Mouse (Mus musculus) macrophage (primary cell): ENCODE measurements around the gene Lmo1. TPM values are rescaled to one million over a fixed set of nuclear protein-coding genes. Genes with fewer than 3 reads are reported as not detected.

Experiments used
- H3K27ac ChIP-seq: fragments of 350-480 bp; formaldehyde crosslinking; 2 replicates; pipeline ENCODE4 v1.9.0; 2021
- H3K36me3 ChIP-seq: fragments of 350-480 bp; formaldehyde crosslinking; 2 replicates; pipeline ENCODE4 v1.9.0; 2021; ENCODE audit errors: inconsistent target
- H3K4me3 ChIP-seq: fragments of 350-480 bp; formaldehyde crosslinking; 2 replicates; pipeline ENCODE4 v1.9.0; 2021; ENCODE audit errors: inconsistent target
- H3K79me2 ChIP-seq: fragments of 350-480 bp; formaldehyde crosslinking; 2 replicates; pipeline ENCODE4 v1.9.0; 2021; ENCODE audit errors: inconsistent target
- WGBS: methylation state at CpG from one replicate; pipeline ENCODE4 v1.1.7; 2026; ENCODE audit warnings: inconsistent platforms; ENCODE audit not compliant: missing documents; 5-methylcytosine and 5-hydroxymethylcytosine counted together
- polyA plus RNA-seq: library from polyadenylated mRNA; stranded (reverse); fragments of 250-400 nt; gene quantifications from 3 replicates; pipeline ENCODE4 v1.2.4, GENCODE M21; 2018; ENCODE audit warnings: inconsistent platforms
- total RNA-seq, 78 experiments: library from RNA; depleted of rRNA; stranded (reverse); fragments of 250-400 nt; gene quantifications; 1 replicate in 9 of 78; 2 replicates in 24 of 78; 3 replicates in 43 of 78; 4 replicates in 2 of 78; pipeline ENCODE4 v1.2.4; 2018; ENCODE audit warnings: inconsistent platforms in 56 of 78

The Lmo1 gene
- not detected for total RNA-seq (2018; cell fraction: chromatin; rRNA removed)
- total RNA-seq (2018; cell fraction: cytosol; rRNA removed): under 1 TPM in 6 of 26 experiments, not detected in 20; 0.10 to 0.37 (median 0.13) TPM
- total RNA-seq (2018; cell fraction: nucleus; rRNA removed): not detected
- not detected in 3 replicates for polyA plus RNA-seq

GRCm38 (mm10) chr7:109174949-109175669, at the start of gene Lmo1:
TSS of gene Lmo1 (minus strand) at chr7:109175207.
- H3K79me2 ChIP-seq: no peaks in the 10 kb centered on the region
- no peak within 1 kb of the TSS for H3K4me3 ChIP-seq
- H3K36me3 ChIP-seq: no peaks in the 10 kb centered on the region
- no peak within 1 kb of the TSS for H3K27ac ChIP-seq
- WGBS: 2% methylated on average over 55 of the region's 67 CpGs

- Histone ChIP-seq H3K4me3 (no peak overlapping the region), H3K27ac (no peak overlapping the region), H3K36me3 (no peaks in the 10 kb centered on the region), H3K79me2 (no peaks in the 10 kb centered on the region)
- WGBS: 94% methylated on average over 15 of the region's 15 CpGs
Measured at GRCm38 (mm10) chr7:109221716-109222110, 46.7 kb upstream of the Lmo1 start.

GRCm38 (mm10) chr7:109220766-109221715, 46.0 kb upstream of the Lmo1 start:
- no peaks in the 10 kb centered on the region for H3K36me3 ChIP-seq
- no peak overlapping the region for H3K27ac ChIP-seq
- H3K4me3 ChIP-seq: no peak overlapping the region
- H3K79me2 ChIP-seq: no peaks in the 10 kb centered on the region
- 96% methylated on average over 20 of the region's 20 CpGs for WGBS

GRCm38 (mm10) chr7:109220026-109220425, 45.0 kb upstream of the Lmo1 start:
- Histone ChIP-seq H3K4me3 (no peak overlapping the region), H3K79me2 (no peaks in the 10 kb centered on the region), H3K36me3 (no peaks in the 10 kb centered on the region), H3K27ac (no peak overlapping the region)
- 98% methylated on average over 4 of the region's 4 CpGs for WGBS

- Histone ChIP-seq H3K27ac (no peak overlapping the region), H3K4me3 (no peak overlapping the region), H3K36me3 (no peaks in the 10 kb centered on the region), H3K79me2 (no peaks in the 10 kb centered on the region)
- 63% methylated on average over 5 of the region's 5 CpGs for WGBS
Measured at GRCm38 (mm10) chr7:109218977-109219271, 43.9 kb upstream of the Lmo1 start.

- no peaks in the 10 kb centered on the region for H3K36me3 ChIP-seq
- no peaks in the 10 kb centered on the region for H3K79me2 ChIP-seq
- 88% methylated on average over 2 of the region's 2 CpGs for WGBS
- no peak overlapping the region for H3K4me3 ChIP-seq
- no peak overlapping the region for H3K27ac ChIP-seq
Measured at GRCm38 (mm10) chr7:109218130-109218976, 43.3 kb upstream of the Lmo1 start.

- WGBS: 3% methylated on average over 2 of the region's 2 CpGs
- Histone ChIP-seq H3K4me3 (no peak overlapping the region), H3K27ac (peak overlapping the region; percentile 40), H3K79me2 (no peaks in the 10 kb centered on the region), H3K36me3 (no peaks in the 10 kb centered on the region)
Measured at GRCm38 (mm10) chr7:109209804-109210203, 34.8 kb upstream of the Lmo1 start.

GRCm38 (mm10) chr7:109207811-109208210, 32.8 kb upstream of the Lmo1 start:
- no peaks in the 10 kb centered on the region for H3K36me3 ChIP-seq
- 100% methylated on average over 4 of the region's 4 CpGs for WGBS
- H3K79me2 ChIP-seq: no peaks in the 10 kb centered on the region
- H3K27ac ChIP-seq: no peak overlapping the region
- H3K4me3 ChIP-seq: no peak overlapping the region

- no peaks in the 10 kb centered on the region for H3K36me3 ChIP-seq
- no peak overlapping the region for H3K27ac ChIP-seq
- no peak overlapping the region for H3K4me3 ChIP-seq
- WGBS: 13% methylated on average over 2 of the region's 2 CpGs
- H3K79me2 ChIP-seq: no peaks in the 10 kb centered on the region
Measured at GRCm38 (mm10) chr7:109206358-109206757, 31.4 kb upstream of the Lmo1 start.

GRCm38 (mm10) chr7:109203140-109203539, 28.1 kb upstream of the Lmo1 start:
- no peaks in the 10 kb centered on the region for H3K79me2 ChIP-seq
- H3K36me3 ChIP-seq: no peaks in the 10 kb centered on the region
- no peak overlapping the region for H3K4me3 ChIP-seq
- no peak overlapping the region for H3K27ac ChIP-seq
- 87% methylated on average over 3 of the region's 3 CpGs for WGBS

- no peaks in the 10 kb centered on the region for H3K36me3 ChIP-seq
- no peak overlapping the region for H3K27ac ChIP-seq
- H3K4me3 ChIP-seq: no peak overlapping the region
- 70% methylated on average over 3 of the region's 3 CpGs for whole genome bisulfite sequencing
- no peaks in the 10 kb centered on the region for H3K79me2 ChIP-seq
Measured at GRCm38 (mm10) chr7:109200559-109200958, 25.6 kb upstream of the Lmo1 start.

- no peaks in the 10 kb centered on the region for H3K79me2 ChIP-seq
- WGBS: 96% methylated on average over 3 of the region's 3 CpGs
- no peaks in the 10 kb centered on the region for H3K36me3 ChIP-seq
- no peak overlapping the region for H3K4me3 ChIP-seq
- H3K27ac ChIP-seq: no peak overlapping the region
Measured at GRCm38 (mm10) chr7:109197161-109197650, 22.2 kb upstream of the Lmo1 start.

- WGBS: 86% methylated on average over 11 of the region's 11 CpGs
- H3K4me3 ChIP-seq: no peak overlapping the region
- no peaks in the 10 kb centered on the region for H3K36me3 ChIP-seq
- no peaks in the 10 kb centered on the region for H3K79me2 ChIP-seq
- H3K27ac ChIP-seq: no peak overlapping the region
Measured at GRCm38 (mm10) chr7:109196399-109197082, 21.5 kb upstream of the Lmo1 start.

- Histone ChIP-seq H3K79me2 (no peaks in the 10 kb centered on the region), H3K36me3 (no peaks in the 10 kb centered on the region), H3K4me3 (no peak overlapping the region), H3K27ac (no peak overlapping the region)
- WGBS: 97% methylated on average over 6 of the region's 6 CpGs
Measured at GRCm38 (mm10) chr7:109195982-109196381, 21.0 kb upstream of the Lmo1 start.
